Mouse (Mus musculus) lung, adult 18-20 months (tissue): ENCODE measurements around the gene Akap2.

Experiments used
- DNase-seq, 2 experiments: peaks; one replicate each; pipeline ENCODE4 v3.0.0; 2022; ENCODE audit warnings: mixed read lengths in 2 of 2

Gene Akap2

DNA sequence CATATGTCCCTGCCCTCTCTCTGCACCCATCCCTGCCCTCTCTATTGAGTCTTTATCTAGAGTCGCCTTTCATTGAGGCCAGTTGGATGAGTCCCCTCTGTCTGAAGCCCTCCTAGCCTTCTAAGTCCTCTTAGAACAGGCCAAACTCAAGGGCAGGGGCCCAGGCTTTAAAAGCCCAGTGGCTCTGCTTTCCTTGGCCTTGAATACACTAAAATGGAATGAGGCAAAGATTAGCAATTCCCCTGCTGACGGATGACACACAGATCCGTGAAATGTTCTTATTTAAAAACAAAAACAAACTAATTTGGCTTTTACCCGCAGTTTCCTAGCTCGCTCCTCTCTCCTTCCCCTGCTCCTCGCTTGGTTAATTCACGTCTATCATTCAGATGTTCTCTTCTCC, 45.0 kb downstream of the Akap2 start:
- DNase-seq: no peak

DNA sequence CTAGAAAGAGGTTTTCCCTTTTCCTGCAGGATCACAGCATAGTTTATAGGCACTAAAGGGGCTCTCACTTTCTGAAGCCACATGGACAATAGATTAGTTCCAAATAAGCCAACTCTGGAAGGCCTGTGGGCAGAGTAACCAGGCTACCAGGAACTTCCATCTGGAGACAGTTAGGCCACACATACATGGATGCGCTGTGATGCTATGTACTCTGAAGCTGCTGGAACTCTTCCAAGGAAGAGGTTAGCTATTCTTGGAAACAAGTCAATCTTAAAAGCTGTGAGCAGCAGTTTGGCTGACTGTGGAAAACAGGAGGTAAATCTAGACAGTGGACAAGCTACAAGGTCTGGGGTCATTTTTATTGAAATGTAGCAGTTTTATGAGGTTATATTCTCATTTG, 46.9 kb downstream of the Akap2 start:
- no peak for DNase-seq

DNA sequence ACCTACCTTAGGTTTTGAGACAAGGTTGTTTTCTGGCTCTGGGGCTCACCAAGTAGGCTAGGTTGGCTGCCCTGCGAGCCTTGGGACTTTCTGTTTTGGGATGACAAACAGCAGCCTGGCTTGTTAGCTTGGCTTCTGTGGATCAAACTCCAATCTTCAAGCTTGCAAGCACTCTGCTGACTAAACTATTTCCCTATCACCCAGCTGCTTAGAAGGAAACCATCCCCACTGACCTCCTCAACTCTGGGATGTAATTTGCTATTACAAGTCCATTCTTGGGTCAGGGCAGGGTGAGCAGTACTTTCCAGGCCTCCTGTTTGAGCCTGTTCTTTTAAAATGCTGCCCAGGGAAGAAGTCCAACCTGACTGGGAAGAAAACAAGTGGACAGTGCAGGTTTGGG, 47.5 kb downstream of the Akap2 start:
- no peak for DNase-seq

DNA sequence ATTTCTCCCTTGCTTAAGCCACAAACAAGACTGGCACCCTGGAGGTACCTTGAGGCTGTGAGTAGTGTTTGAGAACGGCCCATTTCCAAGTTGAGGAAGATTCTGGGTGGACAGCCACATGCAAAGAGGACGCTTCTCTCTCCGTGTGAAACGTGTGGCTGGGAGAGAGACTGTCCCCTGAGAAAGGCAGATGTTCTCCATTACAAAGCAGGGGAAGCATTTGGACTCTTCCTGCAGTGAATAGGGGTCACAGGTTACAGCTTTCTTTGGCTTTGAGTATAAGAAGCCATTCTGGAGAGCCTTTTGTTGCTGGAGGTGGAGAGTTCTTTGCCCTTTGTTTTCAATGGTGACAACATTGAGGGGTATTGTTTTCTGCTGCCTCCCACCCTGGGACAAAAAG, 48.3 kb downstream of the Akap2 start:
- DNase-seq: no peak

DNA sequence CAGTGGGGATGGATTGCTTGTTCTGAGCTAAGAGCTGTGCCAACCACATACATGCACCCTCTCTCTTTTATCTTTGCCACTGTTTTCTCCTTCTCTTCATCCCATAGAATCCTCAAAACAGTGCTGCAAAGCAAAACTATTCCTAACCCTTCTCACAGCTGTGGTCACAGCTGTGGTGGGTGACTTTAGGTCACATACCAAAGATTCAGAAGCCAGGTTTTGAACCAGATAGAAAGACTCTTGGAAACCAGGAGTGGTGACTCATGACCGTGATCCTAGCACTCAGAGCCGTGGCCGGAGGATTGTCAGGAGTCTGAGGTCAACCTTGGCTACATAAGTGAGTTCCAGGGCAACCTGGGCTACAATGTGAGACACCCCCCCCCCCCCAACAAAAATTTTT, 51.5 kb downstream of the Akap2 start:
- no peak for DNase-seq

DNA sequence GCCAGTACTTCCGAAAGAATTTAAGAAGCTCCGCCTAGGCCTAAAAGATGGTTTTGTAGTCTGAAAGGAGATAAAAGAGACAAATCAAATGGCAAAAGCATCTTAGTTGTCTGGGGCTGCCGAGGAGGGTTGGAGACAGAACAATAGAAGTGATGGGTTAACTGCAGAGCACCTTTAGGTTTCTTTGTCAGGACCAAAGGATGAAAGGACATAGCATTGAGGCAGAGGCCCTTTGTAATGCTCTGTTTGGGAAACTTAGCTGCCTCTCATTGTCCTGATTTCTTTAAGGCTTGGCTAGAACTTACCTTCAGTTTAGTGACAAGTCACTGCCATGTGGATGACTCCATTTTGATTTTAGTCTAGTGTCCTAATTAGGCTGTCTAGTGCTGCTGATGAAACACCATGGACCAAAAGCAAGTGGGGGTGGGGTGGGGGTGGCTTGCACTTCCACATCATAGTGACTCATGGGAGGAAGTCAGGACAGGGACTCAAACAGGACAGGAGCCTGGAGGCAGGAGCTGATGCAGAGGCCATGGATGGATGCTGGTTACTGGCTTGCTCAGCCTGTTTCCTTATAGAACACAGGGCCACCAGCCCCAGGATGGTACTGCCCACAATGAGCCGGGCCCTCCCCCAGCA, 52.8 kb downstream of the Akap2 start:
- no peak for DNase-seq

DNA sequence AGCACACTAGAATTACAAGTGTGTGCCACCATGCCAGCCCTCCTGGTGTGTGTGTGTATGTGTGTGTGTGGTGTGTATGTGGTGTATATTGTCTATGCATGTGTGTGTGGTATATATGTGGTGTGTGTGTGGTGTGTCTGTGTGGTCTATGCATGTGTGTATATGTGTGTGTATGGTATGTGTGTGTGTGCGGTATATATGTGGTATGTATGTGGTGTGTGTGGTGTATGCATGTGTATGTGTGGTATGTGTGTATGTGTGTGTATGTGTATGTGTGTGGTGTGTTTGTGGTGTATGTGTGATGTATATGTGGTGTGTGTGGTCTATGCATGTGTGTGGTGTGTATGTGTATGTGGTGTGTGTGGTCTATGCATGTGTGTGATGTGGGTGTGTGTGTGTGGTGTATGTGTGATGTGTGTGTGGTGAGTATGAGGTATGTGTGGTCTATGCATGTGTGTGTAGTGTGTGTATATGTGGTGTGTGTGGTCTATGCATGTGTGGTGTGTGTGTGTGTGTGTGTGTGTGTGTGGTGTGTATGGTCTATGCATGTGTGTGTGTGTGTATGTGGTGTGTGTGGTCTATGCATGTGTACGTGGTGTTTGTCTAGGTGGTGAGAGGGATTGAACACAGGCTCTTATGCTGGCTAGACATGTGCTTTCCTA, 54.2 kb downstream of the Akap2 start:
- DNase-seq: no peak

DNA sequence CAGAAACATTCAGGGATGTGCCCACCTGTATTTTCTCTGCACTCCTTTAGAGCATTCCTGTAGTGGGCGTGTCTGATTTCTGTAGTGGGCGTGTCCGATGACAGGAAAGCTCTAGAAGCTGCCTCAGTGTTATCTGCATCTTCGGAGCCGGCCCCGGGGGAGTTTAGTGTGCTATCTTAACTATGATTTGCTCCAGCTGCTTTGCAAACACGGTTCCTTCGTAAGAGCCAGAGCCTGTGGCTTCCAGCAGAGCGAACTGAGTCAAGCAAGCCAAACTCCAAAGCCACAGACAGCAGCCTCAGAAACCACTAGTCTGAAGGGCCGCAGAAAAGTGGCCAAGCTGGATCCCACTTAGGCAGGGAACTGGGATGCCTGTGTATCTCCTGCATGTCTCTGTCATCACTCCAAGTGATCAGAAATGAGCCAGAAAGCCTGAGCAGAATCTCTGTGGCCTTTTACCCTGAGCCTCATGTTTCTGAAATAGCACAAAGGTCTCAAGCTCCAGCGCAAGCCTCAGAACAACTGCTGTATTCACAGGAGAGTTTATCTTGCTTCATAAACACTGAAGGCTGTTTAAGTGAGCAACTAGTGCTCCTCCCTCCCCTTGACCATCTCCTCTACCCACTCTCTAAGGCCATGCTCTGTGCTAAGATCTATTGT, 55.5 kb downstream of the Akap2 start:
- no peak for DNase-seq

DNA sequence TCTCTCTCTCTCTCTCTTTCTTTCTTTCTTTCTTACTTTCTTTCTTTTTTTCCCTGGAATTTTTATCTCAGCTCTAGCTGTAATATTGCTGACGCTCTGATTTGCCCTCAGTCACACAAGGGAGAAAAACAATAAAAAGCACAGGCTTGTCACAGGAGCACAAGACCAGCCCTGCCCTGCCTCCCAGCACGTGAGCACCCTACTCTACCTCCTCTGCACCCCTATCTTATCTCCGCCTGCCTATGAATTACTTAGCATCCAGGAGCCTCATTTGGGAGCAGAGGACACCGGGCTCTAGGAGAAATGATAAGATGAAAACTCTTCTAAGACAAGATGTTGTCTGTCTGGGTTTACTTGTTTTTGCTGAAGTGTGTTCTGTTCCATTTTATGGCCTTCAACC, 57.1 kb downstream of the Akap2 start:
- no peak for DNase-seq

DNA sequence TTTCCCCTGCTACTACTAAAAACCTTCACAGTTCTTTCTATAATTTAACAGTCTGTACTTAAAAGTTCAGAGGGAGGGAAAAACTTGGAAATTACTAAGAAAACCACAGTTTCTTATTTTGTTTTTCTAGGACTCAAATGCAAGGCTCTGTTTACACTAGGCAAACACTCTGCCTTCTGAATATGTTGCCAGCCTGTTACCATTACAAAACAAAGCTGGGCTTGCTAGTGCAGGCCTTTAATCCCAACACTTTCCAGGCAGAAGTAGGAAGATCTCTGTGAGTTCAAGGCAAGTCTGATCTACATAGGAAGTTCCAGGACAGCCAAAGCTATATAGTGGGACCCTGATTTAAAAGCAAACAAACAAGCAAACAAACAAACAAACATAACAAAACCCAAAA, 58.1 kb downstream of the Akap2 start:
- no peak for DNase-seq

DNA sequence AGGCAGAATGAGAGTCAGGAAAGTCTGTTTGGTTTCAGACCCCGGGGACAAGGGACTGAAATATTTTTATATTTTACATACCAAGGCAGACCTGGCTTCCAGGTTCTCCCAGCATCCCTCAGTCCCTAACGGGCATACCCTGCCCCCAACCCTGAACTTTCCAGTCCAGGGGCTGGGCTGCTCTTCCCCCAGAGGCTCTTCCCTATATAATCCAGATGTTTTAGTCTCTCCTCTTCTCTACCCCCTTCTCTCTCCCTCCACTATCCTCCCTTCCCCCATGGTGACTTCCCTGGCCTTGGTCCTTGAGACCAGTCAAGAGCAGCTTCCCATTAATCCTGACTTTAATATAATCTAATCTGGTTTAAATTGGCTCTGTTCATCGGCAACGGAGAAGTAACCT, 62.9 kb downstream of the Akap2 start:
- no peak for DNase-seq

DNA sequence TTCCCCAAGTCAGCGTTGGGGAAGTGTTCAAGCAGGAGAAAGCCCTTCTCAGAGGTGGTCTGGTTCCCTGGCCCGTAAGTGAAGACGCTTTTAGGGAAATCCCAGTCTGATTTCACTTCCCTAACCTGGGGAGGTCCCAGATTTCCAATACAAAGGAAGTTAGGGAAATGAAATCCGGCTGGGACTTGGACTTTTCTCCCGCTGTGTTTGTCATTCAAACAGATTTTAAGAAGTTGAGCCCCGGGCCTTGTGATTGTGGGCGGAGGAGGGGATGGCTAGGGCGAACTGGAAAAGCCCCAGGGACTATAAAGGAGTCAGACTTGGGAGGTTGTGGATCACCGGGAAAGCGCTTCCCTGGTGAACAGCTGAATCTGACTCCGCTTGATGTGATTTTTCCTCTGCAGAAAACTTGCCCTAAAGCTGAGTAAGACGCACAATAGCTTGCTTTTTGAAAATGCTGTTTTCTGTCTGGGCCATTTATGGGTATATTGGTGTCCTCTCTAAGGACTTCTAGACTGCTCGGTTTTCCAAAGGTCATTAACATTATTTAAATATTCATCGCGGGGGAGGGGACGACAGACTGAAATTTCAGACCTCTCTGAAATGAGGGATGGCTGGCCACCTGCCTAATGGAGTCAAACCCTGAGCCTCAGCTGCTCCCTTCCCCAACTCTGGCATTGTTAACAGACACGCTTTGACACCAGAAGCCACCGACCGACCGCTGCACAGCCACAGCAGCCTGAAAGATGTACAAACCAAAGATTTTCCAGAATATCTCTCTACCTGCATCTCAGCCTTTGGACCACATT, 63.6 kb downstream of the Akap2 start:
- DNase-seq: no peak

DNA sequence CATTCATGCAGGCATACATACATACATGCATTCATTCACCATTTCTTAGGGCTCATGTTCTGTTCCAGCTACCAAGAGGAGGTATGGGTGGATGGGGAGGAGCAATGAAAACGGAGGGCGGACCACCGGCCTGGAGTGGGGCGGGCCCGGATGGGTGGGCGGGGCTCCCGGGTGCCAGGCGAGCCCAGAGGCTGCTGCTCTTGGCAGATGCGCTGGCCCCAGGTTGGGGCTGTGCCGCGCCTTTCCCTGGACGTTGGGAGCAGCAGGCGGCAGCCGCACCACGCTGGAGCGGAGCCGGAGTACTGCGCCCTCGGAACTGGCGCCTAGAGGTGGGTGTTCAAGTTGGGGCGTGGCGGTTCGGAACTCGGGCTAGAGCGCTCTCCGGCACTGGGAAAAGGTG, 64.5 kb downstream of the Akap2 start:
- peak; percentile 83 to 87 for DNase-seq

DNA sequence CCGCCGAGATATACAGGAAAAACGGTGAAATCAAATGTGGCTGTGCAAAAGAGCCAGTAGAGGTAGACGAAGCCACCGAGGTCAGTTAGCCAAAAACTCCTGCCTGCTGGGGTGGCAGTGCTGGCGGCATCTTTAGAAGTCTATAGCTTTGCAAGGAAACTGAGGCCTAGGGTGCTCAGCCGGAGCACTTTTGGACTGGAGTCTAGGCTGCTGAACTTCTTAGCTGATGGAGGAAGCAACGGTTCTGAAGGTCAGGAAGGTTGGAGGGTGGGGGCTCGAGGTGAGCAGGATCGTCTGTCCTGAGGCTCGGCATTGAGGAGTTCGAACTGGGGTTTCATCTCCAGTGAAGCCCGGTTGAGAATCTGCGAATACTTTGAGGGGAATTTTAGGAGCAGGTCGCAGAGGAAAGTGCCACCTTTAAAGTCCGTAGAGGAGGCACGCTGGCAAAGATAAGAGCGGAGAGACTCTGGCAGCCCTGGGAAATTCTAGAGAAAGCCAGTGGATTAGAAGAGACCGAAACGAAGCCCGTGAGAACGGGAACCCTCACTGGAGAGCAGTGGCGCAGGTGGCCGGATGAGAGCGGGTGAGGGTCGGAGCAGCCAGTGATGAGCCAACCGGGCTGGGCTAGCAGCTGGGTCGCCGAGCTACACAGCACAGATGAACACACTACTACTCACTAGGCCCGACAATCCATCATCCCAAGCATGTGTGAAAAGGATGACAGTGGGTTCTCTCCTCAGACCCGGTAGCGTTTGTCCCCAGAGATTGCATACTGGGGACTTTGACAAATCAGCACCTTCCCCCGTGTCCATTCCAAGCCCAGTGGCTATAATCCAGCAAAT, 65.3 kb downstream of the Akap2 start:
- no peak for DNase-seq

DNA sequence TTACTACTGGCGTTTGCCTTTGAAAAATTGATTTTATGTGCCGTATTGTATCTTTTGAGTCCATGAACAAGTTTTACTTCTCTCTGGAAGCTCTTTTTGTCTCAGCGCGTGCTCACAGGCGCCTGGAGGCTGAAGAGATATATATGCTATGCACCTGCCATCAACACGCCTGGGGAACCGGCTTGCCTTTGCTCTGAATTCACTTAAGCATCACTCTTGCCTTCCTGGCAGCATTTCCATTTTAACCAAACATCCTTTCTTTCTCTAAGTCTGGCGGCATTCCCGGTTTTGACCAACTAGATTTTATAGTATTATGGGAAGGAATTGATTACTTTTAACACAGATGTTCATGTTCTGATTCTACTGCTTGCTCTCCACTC, 65.9 kb downstream of the Akap2 start:
- DNase-seq: no peak

DNA sequence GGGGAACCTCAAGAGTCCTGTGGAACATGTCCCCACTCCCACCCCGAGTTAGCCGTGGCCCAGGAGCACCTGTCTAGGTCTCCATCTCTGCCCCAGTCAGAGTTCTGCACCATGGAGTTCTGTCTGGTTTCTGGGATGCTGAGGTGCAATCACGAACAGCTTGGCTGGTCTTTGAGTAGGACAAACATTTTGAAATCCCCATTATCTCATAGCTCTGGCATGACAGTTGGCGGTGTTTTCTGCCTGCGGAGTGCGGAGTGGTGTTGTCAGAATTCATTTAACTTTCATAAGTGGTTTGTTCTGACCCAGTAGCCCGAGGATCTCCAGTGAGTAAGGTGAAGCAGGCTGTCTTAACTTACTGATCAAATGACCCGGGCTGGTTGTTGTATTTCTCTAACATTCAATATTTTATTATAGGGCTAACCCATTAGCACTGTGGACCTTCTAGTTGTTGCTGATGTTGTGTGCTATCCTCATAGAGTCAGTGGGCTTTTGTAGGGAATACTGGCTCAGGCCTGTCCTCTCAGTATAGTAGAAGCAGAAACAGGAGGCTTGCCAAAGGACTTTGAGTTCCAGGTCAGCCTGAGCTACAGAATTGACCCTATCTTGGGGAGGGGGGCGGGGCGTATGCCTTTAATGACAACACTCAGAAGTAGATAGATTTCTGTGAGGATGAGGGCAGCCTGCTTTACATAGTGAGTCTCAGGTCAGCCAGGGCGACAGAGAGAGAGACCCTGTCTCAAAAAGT, 66.6 kb downstream of the Akap2 start:
- DNase-seq: peak; percentile 71 to 77

DNA sequence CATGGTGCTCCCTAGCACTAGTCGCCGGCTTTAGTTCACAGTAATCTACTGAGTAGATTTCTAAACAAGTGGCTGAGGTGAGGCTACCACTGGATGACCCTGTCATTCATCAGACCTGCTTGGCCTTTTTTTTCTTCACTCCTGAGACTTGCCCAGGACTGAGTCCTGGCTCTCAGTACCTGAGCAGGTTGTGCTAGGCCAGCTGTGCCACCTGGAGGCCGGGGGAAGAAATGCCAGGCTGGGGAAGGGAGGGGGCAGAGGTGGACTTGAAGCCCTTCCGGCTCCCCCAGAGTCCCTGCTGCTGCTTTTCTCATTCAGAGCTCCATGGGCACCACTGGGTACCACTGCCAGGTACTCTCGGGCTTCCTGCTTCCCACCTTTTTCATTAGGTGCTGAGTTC, 71.3 kb downstream of the Akap2 start:
- DNase-seq: no peak

DNA sequence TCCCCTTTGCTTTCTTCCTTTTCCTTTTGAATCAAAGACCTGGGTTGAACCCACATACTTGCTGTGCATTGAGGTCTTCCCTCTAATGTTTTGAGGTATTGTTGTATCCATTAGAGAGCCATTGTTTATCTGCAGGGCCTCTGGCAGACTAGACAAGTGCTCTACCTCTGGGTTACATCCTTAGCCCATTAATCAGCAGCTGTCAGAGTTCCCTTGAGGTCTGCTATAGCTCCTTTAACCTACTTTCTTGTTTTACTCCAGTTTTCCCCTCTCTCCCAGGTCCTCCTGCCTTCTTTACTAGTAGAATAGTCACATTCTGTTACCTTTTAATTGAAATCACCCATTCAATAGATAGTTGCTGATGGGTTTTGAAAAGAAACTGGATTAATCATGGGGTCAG, 71.7 kb downstream of the Akap2 start:
- no peak for DNase-seq

DNA sequence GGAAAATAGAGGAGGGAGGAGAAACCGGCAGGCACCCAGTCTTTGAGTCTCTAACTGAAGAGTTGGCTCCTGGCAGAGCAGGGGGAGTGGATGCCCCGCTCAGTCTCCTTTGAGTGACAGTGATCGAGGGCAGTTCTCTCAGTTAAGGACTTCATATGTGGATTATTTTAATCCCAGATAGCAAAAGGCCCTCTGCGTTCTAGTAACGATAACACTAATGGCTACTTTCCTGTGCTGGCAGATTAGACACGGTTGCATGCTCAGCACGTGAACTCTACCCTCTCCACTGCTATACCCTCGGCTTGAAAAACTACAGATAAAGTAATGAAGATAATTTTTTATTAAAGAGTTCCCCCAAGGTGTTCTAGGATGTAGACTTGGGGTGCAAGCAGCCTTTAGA, 76.5 kb downstream of the Akap2 start:
- DNase-seq: no peak

DNA sequence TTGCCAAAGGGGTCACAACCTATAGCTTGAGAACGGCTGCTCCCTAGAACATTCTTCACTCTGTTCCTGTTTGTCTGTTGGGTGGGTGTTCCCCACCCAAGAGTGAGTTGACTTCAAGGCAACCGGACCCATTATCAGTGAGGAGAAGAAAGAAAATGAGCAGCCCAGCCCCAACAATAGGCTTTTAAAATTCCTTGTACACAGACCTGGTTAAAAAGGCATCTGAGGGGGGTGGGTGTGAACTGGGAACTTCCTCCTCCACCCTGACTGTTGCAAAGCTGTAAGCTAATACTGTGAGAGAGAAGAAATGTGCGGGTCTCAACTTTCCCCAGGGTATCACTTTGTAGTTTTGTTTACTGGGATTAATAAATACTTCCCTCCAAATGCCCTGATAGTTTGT, 77.1 kb downstream of the Akap2 start:
- DNase-seq: no peak

DNA sequence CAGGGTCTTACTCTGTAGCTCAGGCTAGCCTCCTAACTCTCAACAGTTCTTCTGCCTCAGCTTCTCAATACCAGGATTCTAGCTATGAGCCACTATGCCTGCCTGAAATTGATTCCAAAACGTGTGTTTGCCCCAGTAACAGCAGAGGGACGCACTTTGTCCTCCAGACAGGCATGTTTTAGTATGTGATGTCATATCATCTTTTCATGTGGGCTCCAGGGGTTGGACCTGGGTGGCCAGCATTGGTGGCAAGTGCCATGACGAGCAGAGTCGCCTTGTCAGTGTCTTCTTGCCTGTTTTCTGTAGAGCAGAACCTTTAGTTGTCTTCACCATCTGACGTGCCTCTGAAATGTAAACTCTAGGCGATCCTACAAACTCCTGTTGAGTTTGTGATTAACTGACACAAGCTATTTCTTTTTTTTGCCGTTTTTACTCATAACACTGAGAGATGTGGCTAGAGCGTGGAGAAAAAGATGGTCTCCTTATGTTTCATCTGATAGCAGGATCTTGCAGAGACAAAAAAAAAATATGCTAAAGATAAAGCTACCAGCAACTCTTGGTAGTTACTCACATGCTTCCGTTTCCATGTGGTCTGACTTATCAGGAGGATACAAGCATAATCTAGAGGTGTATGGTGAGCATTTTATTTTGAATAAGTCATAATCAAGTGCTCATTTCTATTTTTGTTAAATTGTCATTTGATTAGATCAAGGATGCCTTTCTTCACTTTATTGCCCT, 80.3 kb downstream of the Akap2 start:
- no peak for DNase-seq
